Mouse (Mus musculus) small intestine, adult 2 months (tissue): Measurements from ENCODE around the gene Rusc2.

Experiments used
- CTCF ChIP-seq: fragments of 200-500 bp; IDR thresholded peaks from 2 replicates; pipeline ENCODE4 v1.5.1; 2012; ENCODE audit warnings: low read depth, mild to moderate bottlenecking, control low read depth, inconsistent platforms, low read length, moderate library complexity, mixed read lengths; ENCODE audit not compliant: insufficient replicate concordance, insufficient read length; ENCODE audit errors: extremely low read depth
- POLR2A ChIP-seq: fragments of 200-500 bp; IDR thresholded peaks from 2 replicates; pipeline ENCODE4 v1.6.1; 2012; ENCODE audit warnings: low read depth, mild to moderate bottlenecking, control low read depth, inconsistent platforms, low read length, moderate library complexity

DNA sequence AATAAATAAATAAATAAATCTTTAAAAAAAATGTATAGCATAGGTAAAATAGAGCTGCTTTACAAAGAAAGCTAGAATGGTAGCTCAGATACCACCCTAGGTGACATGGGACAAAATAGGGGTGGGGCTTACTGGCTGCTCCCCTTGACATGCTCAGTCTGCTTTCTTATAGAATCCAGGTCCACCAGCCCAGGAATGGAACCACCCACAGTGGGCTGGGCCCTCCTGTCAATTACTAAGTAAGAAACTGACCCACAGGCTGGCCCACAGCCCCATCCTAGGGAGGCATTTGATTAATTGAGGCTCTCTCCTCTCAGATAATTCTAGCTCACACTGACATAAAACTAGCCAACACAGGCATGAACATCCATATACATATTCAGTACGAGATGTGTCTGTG, 51.1 kb downstream of the Rusc2 start:
- no peak for TF ChIP-seq CTCF
- TF ChIP-seq POLR2A: no peak
